Mouse (Mus musculus) cerebellum, adult 2 months (tissue): ENCODE data around the gene F2r.

Experiments used
- CTCF ChIP-seq: fragments of 200-500 bp; IDR thresholded peaks from 2 replicates; pipeline ENCODE4 v1.5.1; 2011; ENCODE audit warnings: low read depth, mild to moderate bottlenecking, control low read depth, low read length, moderate library complexity, borderline replicate concordance; ENCODE audit not compliant: insufficient read depth
- POLR2A ChIP-seq: fragments of 200-500 bp; IDR thresholded peaks from 2 replicates; pipeline ENCODE4 v1.6.1; 2011; ENCODE audit warnings: low read length, control low read depth, borderline replicate concordance; ENCODE audit not compliant: insufficient read depth

DNA sequence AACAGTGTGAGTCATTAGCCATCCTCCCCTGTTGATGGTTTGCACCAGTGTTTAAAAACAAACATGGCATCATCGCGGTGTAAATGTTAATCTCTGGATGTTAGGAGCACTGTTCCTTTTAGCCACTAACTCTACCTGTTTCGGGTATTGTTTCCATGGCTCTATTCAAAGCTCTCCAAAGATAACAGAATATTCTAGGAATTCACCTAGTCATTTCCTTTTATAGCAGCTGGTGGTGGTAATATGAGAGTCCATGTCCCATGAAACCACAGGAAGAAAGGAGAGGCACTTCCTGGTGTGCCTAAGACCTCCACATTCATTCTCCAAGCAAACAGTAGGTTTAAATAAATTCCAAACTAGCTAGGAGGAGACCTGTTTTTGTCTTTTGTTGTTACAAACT lies 4.8 kb upstream of the F2r start:
- TF ChIP-seq CTCF, result no peak
- TF ChIP-seq POLR2A, result no peak
